Mouse (Mus musculus) embryonic facial prominence, embryonic 12.5 days (tissue): ENCODE results near the gene Reep3. TPM values are rescaled to one million over a fixed set of nuclear protein-coding genes. Genes with fewer than 3 reads are reported as not detected.

Experiments used
- ATAC-seq: fragments of 200-750 bp; cut with Nextera tagmentation; 2 replicates; pipeline ENCODE4 v1.8.0; 2017; ENCODE audit not compliant: insufficient number of reproducible peaks, insufficient read depth, low FRiP score, low TSS enrichment
- H3K27ac ChIP-seq: fragments of 300-500 bp; sonication (generic); 2 replicates; pipeline ENCODE4 v1.5.1; 2016; ENCODE audit warnings: mild to moderate bottlenecking
- H3K27me3 ChIP-seq: fragments of 300-500 bp; sonication (generic); 2 replicates; pipeline ENCODE4 v1.6.1; 2016; ENCODE audit warnings: mild to moderate bottlenecking, moderate library complexity
- H3K36me3 ChIP-seq: fragments of 300-500 bp; sonication (generic); 2 replicates; pipeline ENCODE4 v1.6.1; 2016; ENCODE audit warnings: mild to moderate bottlenecking
- H3K4me1 ChIP-seq: fragments of 300-500 bp; sonication (generic); 2 replicates; pipeline ENCODE4 v1.6.1; 2016
- H3K4me2 ChIP-seq: fragments of 300-500 bp; sonication (generic); replicated peaks from 2 replicates; pipeline ENCODE4 v1.6.1; 2016; ENCODE audit warnings: mild to moderate bottlenecking, moderate library complexity
- H3K4me3 ChIP-seq: fragments of 300-500 bp; sonication (generic); 2 replicates; pipeline ENCODE4 v1.5.1; 2016; ENCODE audit warnings: mild to moderate bottlenecking
- H3K9ac ChIP-seq: fragments of 300-500 bp; sonication (generic); 2 replicates; pipeline ENCODE4 v1.6.1; 2016; ENCODE audit warnings: mild to moderate bottlenecking, moderate library complexity
- H3K9me3 ChIP-seq: fragments of 300-500 bp; sonication (generic); 2 replicates; pipeline ENCODE4 v1.6.1; 2016; ENCODE audit warnings: mild to moderate bottlenecking, moderate library complexity
- WGBS: fragments of 180-500 bp; shearing (Covaris S2); methylation state at CpG from one replicate; pipeline ENCODE4 v1.1.7; 2016; 5-methylcytosine and 5-hydroxymethylcytosine counted together
- polyA plus RNA-seq: library from polyadenylated mRNA; unstranded; fragments of >200 nt; fragmentation: Nextera tagmentation; extraction: Ambion mirVana; gene quantifications from 2 replicates; pipeline ENCODE4 v1.2.1, GENCODE M21; 2016

Gene Reep3
- polyA plus RNA-seq, 1 experiment from 2014 or later = 39.7 TPM

DNA sequence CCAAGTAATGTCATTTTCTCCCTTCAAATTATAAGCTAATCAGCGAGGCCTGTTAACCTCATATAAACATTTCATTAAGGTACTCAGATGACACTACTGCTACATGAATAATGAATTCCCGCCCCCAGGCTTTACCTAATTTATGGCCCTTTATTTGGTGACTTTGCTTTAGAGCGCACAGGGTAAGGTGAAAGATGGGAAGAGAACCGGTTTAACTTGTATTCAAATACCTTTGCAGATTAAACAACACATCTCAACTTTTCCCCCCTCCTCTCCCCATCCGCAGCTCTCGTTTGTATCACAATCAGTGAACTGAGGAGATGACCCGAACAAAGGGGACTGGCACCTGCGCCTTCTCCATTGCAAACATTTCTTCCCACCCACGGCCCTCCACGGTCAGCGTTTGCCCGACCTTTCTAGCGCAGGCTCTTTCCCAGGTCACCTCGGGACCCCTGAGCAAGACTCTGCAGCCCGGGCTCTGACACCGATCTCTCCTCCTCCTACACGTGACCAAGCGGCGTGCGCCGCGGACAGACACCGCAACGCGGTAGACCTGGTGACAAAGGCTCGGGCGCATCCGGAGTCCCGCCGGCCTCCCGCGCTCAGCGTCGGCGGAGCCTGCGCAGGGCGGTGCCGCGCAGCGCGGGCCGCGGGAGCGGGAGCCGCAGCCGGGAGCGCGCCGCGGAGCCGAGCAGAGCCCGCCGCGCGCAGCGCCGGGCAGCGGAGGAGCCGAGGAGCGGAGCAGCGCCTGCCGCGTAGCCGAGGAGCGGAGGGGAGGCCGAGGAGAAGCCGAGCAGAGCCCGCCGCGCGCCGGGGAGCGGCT is 736 bp downstream of the Reep3 start, which contains the start of gene Jmjd1c:
Gene Jmjd1c, plus strand, starts transcription at position 328 of the 823 bp plus-strand sequence.
- Histone ChIP-seq H3K4me2 (peak within 1 kb of the TSS; percentile 71), H3K4me3 (peak within 1 kb of the TSS; percentile 89), H3K9ac (peak within 1 kb of the TSS; percentile 99), H3K27ac (peak within 1 kb of the TSS; percentile 99), H3K4me1 (peaks cover 31% of the 10 kb centered on the region), H3K9me3 (no peaks in the 10 kb centered on the region), H3K36me3 (no peaks in the 10 kb centered on the region), H3K27me3 (no peaks in the 10 kb centered on the region)
- under 1% methylated on average over 67 of the region's 73 CpGs for WGBS
- peak; percentile 86 for ATAC-seq

DNA sequence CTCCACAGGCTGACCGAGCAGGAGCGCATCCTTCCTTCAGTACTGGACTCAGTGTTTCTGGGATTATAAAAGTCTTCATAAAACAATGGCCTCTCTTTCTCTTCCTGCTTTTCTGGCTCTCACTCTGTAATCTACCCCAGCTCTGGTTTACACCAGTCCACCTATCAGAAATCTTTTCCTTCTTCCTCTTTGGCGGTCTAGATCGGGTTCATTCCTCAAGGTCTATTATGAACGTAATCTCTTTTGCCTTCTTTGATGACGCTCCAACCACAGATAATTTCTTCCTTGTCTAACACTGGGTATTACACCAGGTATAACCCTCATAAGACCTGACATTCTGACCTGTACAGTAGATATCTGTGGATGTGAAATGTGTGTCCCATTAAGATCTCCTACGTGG is 1.8 kb downstream of the Reep3 start:
- no peak for ATAC-seq
- Histone ChIP-seq H3K4me2 (0 out of 2 replicates have a peak overlapping the region, but pooled peaks have one; percentile 71), H3K27me3 (no peaks in the 10 kb centered on the region), H3K36me3 (no peaks in the 10 kb centered on the region), H3K9ac (no peak overlapping the region), H3K4me3 (no peak overlapping the region; the same call in 1 of the 2 replicates), H3K27ac (no peak overlapping the region), H3K9me3 (no peaks in the 10 kb centered on the region), H3K4me1 (peaks cover 24% of the 10 kb centered on the region)
- 80% methylated on average over 7 of the region's 7 CpGs for WGBS

DNA sequence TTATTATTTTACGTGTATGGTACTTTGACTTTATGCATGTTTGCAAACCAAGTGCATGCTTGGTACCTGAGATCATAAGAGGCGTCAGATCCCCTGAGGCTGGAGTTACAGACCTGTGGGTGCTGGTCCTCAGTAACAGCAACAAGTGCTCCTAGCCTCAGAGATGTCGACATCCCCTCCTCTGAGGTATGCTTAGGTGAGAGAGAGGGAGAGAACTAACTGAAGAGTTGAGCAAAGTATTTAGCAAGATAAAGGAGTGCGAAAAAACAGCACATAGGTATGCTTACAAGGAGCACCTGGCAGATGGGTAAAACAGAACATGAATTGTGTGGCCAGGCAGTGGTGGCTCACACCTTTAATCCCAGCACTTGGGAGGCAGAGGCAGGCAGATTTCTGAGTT is 6.1 kb downstream of the Reep3 start:
- H3K27me3 ChIP-seq = no peaks in the 10 kb centered on the region
- 0 out of 2 replicates have a peak, but pooled peaks cover 5% of the 10 kb centered on the region for H3K36me3 ChIP-seq
- H3K9me3 ChIP-seq = no peaks in the 10 kb centered on the region
- H3K4me1 ChIP-seq = peaks cover 6% of the 10 kb centered on the region; the same call in 1 of the 2 replicates
- WGBS = 92% methylated on average over 4 of the region's 4 CpGs
- H3K4me2 ChIP-seq = no peak overlapping the region
- H3K4me3 ChIP-seq = no peak overlapping the region
- no peak for ATAC-seq
- H3K27ac ChIP-seq = no peak overlapping the region
- no peak overlapping the region for H3K9ac ChIP-seq

DNA sequence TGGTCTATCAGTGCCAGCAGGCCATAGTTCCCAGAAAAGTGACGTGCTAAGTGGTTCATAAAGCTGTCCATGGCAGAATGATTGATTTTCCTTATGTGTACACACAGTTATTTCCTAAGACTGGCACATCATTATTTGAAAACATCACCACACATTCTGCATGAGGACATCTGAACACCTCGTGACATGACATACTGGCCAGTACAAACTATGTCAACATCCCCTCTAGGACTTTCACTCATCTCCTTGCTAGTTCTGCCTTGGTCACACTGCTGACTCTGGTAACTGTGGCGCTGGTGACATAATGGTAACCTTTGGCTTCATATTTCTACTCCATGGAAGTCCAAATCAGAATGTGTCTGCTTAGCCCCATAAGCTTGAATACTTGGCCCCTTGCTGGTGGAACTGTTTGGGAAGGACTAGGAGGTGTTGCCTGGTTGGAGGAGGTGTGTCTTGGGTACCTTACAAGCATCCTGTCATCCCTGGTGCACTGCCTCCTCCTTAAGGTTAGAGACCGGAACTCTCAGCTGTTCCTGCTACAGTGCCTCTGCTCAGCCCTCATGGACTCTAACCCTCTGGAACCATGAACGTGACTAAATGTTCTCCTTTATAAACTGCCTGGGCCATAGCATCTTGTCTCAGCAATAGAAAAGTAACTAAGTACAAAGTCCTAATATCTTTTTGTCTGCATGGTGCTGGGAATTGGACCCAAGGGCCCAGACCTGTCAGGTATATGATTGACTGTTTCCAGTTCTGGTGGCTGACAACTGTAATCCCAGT is 9.1 kb downstream of the Reep3 start:
- no peak overlapping the region for H3K27ac ChIP-seq
- 0 out of 2 replicates have a peak, but pooled peaks cover 5% of the 10 kb centered on the region for H3K36me3 ChIP-seq
- no peak overlapping the region for H3K4me2 ChIP-seq
- WGBS = 92% methylated on average over 5 of the region's 5 CpGs
- no peak overlapping the region for H3K9ac ChIP-seq
- H3K27me3 ChIP-seq = no peaks in the 10 kb centered on the region
- H3K4me3 ChIP-seq = no peak overlapping the region
- ATAC-seq = no peak
- H3K4me1 ChIP-seq = peaks cover 16% of the 10 kb centered on the region
- H3K9me3 ChIP-seq = no peaks in the 10 kb centered on the region

DNA sequence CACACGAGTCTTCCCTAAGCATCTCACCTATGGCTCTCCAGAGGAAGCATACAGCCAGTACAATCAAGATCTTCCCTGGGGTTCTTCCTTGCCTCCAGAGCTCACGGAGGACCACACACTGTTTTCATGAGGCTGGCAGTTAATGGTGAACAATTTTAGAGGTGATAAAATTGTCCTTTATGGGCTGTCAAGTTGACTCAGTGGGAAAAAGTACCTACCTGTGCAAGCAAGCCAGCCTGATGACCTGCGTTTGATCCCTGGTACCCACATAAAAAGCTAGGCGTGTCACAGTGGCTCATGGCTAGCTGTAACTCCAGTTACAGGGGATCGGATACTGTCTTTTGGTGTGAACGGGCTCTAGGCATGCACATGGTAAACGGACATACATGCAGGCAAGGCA is 10.8 kb downstream of the Reep3 start:
- Histone ChIP-seq H3K4me2 (no peak overlapping the region), H3K9me3 (no peaks in the 10 kb centered on the region), H3K4me3 (no peak overlapping the region), H3K27ac (no peak overlapping the region), H3K9ac (no peak overlapping the region), H3K27me3 (no peaks in the 10 kb centered on the region), H3K4me1 (peaks cover 22% of the 10 kb centered on the region), H3K36me3 (0 out of 2 replicates have a peak, but pooled peaks cover 5% of the 10 kb centered on the region)
- ATAC-seq = no peak
- WGBS = 86% methylated on average over 7 of the region's 7 CpGs

DNA sequence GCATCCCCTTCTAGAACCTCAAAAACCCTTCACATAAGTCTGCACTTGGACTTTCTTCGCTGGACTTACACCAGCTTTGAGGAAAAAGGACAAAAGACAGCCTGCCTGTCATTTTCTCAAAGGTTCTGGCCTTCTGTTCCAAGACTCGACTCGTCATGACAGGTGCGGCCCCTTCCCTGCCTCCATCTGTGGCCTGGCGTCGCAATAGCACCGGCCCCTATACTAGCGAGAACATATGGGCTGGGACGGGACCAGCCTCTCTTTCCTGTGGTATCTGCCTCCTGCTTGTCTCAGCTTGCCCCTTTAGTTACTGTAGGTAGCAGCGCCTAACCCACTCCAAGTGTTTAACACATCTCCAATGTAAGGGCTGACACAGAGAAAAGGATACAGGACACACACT is 11.6 kb downstream of the Reep3 start:
- 85% methylated on average over 10 of the region's 10 CpGs for WGBS
- no peaks in the 10 kb centered on the region for H3K9me3 ChIP-seq
- H3K4me1 ChIP-seq = peaks cover 22% of the 10 kb centered on the region
- H3K27me3 ChIP-seq = no peaks in the 10 kb centered on the region
- no peak for ATAC-seq
- H3K9ac ChIP-seq = no peak overlapping the region
- H3K27ac ChIP-seq = no peak overlapping the region
- 0 out of 2 replicates have a peak, but pooled peaks cover 5% of the 10 kb centered on the region for H3K36me3 ChIP-seq
- H3K4me3 ChIP-seq = no peak overlapping the region
- H3K4me2 ChIP-seq = no peak overlapping the region

DNA sequence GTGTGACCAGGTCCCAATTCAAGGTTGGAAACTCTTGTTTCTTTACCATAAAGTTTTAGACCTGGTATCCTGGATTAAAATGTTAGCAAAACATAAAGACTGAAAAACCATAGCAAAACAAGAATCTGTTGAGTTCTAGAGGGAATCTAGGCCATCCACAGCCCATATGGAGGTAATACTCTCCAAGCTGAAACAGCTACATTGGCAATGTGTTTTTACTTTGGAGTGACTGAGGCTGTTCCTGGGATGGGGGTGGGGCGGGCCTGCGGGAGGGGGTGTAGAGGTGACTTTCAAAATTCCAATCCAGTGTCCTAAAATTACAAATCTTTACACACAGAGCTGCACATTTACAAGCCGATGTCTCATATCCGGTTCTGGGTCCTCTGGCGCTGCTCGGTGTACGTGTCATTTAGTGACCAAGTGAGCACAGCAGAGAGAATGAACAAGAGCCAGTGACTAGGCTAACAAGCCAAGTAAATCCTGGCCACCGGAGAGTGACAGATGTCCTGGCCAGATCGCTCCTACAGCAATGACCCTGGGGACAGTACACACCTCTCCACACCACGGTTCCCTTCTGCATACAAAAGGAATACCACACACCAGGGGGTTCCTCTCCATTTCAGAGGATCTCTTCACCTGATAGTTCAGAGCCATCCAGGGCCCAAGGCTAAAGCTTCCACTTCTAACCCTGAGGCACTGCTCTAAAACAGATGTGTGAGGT is 13.1 kb downstream of the Reep3 start:
- Histone ChIP-seq H3K4me3 (no peak overlapping the region), H3K9me3 (no peaks in the 10 kb centered on the region), H3K36me3 (0 out of 2 replicates have a peak, but pooled peaks cover 5% of the 10 kb centered on the region), H3K27ac (0 out of 2 replicates have a peak overlapping the region, but pooled peaks have one; percentile 57), H3K4me2 (no peak overlapping the region), H3K27me3 (no peaks in the 10 kb centered on the region), H3K9ac (no peak overlapping the region), H3K4me1 (peaks cover 26% of the 10 kb centered on the region)
- 52% methylated on average over 10 of the region's 10 CpGs for WGBS
- no peak for ATAC-seq

DNA sequence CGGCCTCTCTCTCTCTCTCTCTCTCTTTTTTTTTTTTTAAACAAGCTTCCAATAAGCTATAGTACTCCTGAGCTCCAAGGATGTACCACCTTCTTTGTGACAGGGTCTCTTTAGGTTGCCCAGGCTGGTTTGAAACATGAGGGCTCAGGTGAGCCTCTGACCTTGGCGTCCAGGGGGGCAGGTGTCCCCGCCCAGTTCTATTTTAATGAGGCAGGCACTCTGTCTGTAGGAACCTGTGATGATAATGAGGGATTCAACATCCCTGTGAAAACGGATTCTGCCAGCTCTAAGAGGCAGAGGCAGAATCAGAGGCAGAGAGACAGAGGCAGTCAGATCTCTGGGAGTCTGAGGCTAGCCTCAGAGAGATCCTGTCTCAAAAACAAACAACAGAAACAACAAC is 14.2 kb downstream of the Reep3 start:
- no peak for ATAC-seq
- Histone ChIP-seq H3K27ac (no peak overlapping the region), H3K4me3 (no peak overlapping the region), H3K9ac (no peak overlapping the region), H3K4me1 (peaks cover 26% of the 10 kb centered on the region), H3K9me3 (no peaks in the 10 kb centered on the region), H3K4me2 (no peak overlapping the region), H3K36me3 (0 out of 2 replicates have a peak, but pooled peaks cover under 1% of the 10 kb centered on the region), H3K27me3 (no peaks in the 10 kb centered on the region)
- WGBS = 87% methylated on average over 4 of the region's 4 CpGs

DNA sequence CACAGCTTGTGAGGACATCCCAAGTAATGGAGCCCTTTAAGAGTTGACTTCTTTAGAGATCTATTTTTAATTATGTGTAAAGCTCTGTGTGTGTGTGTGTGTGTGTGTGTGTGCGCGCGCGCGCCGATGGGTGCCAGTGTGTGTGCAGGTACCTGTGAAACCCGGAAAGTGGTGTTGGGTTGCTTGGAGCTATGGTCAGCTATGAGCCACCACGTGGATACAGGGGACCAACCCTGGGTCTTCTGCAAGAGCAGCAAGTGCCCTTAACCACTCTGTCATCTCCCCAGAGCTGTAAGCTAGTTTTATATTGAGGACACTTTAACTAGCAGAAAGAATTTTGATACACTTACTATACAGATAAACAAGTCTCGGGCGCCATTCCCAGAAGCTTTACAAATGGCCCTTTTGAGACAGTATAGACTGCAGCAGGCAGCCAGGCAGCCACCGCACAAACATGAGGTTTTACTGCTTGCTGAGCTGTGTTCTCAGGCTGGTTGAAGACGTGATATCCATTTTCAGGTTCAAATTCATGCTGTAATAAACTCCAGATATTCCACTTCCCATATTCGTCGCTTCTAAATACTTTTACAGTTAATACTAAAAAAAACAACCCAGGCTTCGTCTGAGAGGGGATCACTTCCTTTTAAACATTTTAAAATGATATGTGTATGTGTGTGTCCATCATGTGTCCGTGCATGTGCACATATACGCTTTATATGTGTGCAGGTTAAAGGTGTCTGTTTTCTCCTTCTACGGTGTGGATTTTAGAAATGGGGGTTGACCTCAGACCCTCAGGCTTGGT is 15.3 kb downstream of the Reep3 start:
- Histone ChIP-seq H3K4me3 (no peak overlapping the region), H3K27ac (peak overlapping the region; percentile 54; the same call in 1 of the 2 replicates), H3K4me1 (peaks cover 26% of the 10 kb centered on the region), H3K9ac (no peak overlapping the region), H3K27me3 (no peaks in the 10 kb centered on the region), H3K36me3 (no peaks in the 10 kb centered on the region), H3K4me2 (no peak overlapping the region), H3K9me3 (no peaks in the 10 kb centered on the region)
- no peak for ATAC-seq
- 73% methylated on average over 18 of the region's 18 CpGs for WGBS

DNA sequence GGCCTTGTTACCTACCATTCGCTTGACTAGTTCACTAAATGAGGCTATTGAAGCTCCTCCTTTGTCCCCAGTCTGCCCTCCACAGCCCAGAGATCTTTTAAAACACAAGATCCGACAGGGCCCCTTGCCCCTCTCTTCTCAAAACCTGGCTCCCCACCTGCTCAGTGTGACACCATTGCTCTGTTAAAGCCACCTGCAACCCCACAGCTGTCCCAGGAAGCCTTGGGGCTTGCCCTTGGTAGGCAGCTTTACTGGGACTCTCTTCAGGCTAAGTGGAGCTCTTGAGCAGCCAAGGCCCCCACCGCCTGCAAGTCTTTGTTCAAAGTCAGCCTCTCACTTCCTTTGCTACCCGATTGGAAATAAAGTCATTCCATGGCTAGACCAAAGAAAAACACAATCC is 17.7 kb downstream of the Reep3 start:
- Histone ChIP-seq H3K9ac (no peak overlapping the region), H3K36me3 (no peaks in the 10 kb centered on the region), H3K4me1 (peaks cover 15% of the 10 kb centered on the region), H3K27me3 (no peaks in the 10 kb centered on the region), H3K4me2 (no peak overlapping the region), H3K9me3 (no peaks in the 10 kb centered on the region), H3K4me3 (no peak overlapping the region), H3K27ac (no peak overlapping the region)
- no peak for ATAC-seq
- 66% methylated on average over 4 of the region's 4 CpGs for WGBS
